Mouse (Mus musculus): ENCODE measurements around the gene Cpne5.
"Not testable (repeated sequence)": the region's sequence is repeated elsewhere in the genome, so short reads cannot be mapped to it uniquely, and the experiment has no call there.

The Cpne5 gene

DNA sequence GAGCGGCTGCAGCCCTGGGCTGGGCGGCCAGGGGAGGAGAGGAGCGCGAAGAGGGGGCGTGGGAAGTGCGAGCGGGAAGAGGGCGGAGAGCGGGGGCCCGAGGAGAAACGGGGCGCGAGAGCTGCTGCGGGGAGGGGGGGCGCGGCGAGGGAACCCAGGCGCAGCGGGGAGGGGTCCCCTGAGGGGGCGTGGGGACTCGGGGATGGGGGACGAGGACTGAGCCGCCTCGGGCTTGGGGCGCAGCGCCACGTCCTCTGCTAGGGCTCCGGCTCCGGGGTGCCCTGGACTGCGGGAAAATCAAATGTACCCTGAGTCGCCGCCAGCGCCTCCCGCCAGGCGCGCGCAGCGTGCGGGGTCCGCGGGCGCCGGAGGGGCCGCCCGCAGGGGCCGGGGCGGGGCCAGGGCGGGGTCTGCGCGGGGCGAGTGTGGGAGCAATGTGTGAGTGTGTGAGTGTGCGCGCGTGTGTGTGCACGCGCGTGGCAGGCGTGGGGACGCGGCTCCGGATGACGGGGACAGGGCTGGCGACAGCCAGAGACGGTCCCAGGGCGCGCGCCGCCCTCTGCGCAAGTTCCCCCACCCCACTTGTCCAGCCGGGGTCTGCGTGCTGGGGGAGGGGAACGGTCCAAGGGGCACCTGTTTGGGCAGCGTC lies at the start of gene Cpne5:
Gene Cpne5 (minus strand): TSS at position 396 of the 649 bp plus-strand sequence.
- no peak for DNase-seq

DNA sequence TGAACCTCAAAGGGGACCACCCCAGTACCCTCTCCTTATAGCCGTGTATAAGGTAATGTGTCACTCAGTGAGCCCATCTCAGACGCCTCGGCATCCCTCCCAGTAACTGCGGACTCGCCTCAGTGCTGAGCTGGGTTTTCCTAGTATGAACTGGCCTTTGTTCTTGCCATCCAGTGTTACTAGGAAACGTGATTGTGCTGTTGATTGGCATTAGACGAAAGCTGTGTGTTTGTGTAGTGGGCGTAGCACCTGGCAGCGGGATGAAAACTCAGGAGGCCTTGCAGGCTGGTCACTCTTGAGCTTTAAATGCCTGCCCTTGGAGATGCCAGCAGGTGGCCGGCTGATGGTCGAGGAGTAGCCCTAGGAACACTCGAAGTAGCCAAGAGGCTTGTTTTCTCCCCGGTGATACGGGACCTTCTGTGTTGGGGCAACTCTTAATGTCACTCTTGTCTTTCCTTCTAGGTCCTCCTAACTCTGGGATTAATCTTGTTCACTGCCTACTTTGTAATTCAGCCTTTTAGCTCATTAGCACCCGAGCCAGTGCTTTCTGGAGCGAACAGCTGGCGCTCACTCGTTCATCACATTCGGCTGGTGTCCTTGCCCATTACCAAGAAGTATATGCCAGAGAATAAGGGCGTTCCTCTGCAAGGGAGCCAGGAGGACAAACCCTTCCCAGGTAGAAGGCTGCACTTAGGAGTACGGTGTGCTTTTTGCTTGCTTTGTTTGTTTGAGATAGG lies 44.4 kb upstream of the Cpne5 start:
- no peak for DNase-seq

DNA sequence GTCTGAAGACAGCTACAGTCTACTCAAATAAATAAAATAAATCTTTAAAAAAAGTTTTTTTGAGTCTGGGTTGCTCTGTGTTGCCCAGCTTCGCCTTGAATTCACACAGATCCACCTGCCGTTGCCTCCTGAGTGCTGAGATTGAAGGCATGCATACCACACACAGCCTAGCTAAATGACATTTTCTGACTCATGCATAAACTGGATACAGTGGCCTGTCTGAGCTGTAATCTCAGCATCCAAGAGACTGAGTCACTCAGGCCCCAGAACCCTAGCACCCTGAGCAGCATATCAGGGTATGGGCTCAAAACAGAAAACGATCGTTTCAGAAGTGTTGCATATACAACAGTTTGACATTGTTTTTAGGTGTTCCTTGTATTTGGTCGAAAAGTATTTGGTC lies 43.6 kb upstream of the Cpne5 start:
- no peak for DNase-seq

DNA sequence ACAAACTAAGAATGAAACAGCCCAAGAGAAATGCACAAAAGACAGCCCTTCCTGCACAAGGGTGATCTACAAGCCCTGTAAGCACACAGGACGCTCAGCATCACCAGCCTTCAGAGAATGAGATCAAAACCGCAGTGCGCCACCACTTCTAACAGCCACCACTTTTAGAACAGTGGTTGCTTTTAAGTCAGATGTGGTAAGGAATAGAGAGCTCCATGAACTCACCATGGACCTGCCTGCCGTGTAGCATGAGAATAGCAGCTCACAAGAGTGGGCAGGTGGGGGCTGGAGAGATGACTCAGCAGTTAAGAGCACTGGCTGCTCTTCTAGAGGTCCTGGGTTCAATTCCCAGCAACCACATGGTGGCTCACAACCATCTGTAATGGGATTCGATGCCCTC lies 42.5 kb upstream of the Cpne5 start:
- no peak for DNase-seq

DNA sequence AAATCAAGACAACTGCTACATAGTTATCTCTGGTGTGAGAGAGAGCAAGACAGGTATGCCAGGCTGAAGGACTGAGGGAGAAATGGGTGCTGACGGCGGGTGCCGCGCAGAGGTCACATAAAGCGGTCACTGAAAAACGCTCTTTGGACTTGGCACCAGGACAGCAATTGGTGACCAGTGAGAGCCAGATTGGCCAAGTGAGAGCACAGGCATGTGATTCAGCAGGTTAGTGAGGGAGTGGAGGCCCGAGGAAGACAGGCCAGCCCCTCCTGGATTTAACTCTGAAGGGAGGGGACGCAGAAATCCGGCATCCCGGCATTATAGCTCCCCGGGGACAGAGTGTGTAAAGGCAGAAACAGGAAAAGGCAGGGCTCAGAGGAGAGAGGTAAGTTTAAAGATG lies 35.9 kb upstream of the Cpne5 start:
- no peak for DNase-seq

DNA sequence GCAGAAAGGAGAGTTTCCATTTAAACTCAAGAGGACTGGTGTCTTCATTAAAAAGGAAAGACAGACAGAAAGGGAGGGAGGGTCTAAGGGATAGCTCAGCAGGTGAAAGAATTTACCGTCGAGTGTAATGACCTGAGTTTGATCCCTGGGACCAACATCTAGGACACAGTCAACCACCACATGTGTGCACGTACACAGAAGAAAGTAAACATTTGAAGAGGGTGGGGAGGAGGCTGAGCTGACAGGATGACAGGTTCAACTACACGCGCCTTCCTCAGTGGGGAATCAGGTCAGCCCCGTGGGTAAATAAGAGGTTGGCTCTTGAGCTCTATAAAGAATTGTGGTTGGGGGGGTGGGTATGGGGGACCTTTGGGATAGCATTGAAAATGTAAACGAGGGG lies 35.2 kb upstream of the Cpne5 start:
- DNase-seq, result no peak

DNA sequence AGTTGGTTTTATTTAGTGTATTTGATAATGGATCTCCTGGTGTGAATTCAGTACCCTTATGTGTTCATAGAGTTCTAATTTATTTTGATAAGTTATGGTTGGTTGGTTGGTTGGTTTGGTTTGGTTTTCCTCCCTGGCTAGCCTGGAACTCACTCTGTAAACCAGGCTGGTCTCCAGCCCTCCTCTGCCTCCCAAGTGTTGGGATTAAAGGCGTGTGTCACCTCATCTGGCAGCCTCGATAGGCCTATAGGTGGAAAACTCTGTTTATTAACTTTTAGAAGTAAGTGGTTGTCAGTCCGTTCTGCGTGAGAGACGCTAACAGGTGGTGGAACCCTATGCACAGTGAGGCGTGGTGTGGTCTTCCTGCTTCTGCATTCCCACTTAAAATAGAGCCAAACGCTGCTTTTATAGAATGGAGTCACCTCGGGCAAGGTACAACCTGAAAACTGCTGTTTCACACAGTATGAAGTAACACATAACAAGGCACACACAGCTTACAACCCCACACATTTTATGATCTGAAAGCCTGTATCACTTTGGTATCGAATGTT lies 32.3 kb upstream of the Cpne5 start:
- no peak for DNase-seq

DNA sequence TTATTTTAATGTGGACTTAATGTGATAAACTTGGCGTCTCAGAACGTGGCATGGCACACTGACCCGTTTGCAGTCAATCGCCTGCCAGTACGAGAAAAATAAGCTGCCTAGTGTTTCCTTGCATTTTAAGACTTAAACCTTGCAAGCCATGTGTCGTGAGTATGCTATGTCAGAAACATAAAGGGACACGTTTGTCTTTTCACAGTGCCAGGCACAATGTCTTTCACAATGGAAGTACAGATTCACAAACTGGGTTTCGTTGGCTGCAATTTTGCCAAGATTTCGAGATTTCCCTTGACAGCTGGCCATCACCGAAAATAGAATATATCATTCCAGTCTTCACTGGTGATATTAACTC lies 31.4 kb upstream of the Cpne5 start:
- DNase-seq, result no peak

DNA sequence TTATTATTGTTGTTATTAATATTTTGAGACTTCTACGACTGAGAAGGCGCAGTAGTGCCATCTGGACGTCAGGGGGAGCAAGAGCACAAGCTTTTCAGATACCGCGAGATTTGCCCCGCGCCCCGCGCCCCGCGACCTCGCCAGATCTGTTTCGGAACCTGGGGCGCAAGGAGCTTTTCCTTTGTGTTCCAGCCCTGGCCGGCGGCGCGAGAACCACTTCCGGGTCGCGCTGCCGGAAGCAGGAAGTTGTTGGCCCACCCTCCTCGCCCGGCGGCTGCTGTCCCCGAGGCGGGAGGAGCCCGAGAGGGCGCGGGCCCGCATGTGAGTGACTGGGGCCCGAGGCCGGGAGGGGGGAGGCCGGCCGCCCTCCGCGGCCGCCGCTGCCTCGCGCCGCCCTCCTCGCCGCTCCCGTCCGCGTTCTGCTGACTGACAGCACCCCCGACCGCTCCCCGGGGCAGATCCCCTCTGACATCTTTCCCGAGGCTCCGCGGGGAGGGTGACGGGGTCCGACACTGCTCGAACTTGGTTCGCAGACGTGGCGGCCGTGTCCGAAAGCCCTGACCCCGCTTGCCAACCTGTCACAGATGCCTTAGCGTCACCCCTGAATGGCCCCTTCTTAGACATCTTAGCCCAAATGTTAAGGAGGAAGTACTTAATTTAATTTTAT lies 30.8 kb upstream of the Cpne5 start, which contains the start of gene BC004004:
Gene BC004004 (plus strand): TSS at position 107 of the 667 bp plus-strand sequence.
- peak; percentile 92 to 93 for DNase-seq

DNA sequence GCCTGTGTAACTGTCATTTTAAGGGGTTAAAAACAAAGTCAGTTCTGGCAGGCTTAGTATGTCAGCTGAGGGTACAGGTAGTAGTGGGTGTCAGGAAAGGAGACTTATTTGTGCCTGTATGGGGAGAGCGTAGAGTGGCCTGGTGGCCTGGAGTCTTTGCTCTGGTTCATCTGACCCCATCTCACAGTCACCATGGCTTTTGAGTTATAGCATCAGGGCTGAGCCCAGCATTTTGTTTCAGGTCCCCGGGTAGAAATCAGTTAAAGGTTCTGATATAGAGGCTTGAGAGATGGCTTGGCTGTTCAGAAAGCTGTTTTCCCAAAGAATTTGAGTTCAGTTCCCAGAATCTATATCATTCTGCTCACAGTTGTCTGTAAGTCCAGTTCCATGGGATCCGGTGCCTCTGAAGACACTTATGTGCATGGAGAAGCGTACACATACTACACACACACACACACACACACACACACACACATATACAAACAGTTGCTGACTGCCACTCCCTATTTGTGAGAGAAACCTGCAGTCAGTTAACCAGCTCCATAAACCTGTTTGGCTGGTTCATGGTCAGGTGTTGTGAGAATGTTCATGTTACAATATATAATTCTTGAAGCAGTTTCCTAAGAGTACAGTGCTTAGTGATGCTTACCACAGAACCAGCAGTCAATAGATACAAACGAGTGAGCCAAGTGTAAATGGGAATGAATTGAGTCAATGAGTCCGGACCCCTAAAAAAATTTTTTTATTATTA lies 30.1 kb upstream of the Cpne5 start:
- no peak for DNase-seq

DNA sequence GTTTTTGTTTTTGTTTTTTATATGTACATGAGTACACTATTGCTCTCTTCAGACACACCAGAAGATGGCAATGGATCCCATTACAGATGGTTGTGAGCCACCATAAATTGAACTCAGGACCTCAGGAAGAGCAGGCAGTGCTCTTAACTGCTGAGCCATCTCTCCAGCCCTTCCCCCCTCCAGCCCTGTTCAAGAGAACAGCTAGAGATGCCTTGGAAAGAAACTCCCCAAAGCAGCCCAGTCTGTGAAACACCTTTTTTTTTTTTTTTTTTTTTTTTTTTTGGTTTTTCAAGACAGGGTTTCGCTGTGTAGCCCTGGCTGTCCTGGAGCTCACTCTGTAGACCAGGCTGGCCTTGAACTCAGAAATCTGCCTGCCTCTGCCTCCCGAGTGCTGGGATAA lies 29.1 kb upstream of the Cpne5 start:
- not testable (repeated sequence) for DNase-seq

DNA sequence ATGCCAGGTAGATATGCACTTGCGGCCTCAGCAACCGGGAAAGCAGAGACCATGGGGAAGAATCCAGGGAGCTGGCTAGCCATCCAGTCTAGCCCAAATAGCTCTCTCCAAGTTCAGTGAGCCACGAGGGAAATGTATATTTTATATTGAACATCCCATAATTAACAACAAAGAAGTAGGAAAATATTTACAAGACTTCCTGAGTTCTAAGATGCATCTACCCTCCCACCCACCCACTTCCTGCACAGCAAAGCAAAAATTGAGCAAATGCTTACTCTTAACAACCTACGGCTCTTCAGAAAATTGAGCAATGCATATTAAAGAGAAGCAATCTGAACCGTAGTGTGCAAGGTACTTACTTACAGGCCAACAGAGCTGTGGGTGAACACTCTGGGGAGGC lies 26.8 kb upstream of the Cpne5 start:
- DNase-seq, result no peak

DNA sequence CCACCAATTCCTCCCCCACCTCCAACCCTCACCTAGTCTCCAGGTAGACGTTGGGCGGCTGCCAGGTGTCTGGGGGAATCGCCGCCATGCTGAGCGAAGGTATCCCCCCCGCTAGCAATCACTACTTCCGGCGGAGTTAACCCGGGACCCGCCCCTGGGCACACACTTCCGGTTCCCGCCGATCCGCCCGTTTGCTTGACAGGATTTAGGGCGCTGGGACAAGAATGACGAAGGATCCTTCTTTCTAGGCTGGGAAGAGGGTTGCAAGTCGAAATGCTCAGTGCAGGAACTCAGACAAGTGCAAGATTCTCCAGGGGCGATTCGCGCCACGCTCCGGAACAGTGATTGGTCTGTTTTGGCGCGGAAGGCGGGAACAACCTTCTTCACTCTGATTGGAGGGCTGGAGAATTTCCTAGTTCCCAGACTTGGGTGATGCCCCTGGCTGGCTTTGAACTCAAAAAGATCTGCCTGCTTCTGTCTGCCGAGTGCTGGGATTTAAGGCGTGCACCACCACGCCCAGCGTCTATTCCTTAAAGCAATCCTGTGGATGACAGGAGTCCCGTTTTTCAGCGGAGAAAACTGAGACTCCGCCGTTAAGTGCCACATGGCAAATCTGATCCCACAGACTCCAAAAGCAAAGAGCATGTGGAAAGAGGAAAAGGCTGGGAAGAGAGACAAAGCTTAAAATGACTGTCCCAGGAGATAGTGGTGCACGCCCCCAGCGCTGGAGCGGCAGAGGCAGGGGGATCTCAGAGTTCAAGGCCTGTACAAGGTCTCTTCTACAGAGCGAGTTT lies 26.1 kb upstream of the Cpne5 start, which contains the start of gene Ppil1:
Gene Ppil1 (minus strand): TSS at position 347 of the 794 bp plus-strand sequence.
- peak; percentile 64 to 79 for DNase-seq

DNA sequence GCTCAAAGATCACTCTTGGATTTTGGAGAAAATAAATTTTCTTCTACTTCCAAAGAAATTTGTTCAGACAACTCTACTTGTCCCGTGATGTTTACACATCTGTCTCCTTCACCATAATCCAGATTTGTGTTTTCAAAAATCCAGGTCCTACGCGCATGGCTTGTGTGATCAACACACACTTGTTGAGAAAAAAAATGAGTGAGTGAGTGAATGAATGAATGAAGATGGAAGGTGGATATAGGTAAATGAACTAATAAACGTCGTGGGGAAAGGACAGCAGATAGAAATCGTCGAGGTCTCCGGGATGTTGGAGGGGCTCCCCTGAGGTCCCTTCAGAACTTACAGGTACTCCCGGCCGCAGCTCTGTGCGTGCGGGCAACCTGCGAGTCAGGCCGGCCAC lies 25.4 kb upstream of the Cpne5 start:
- DNase-seq, result no peak

DNA sequence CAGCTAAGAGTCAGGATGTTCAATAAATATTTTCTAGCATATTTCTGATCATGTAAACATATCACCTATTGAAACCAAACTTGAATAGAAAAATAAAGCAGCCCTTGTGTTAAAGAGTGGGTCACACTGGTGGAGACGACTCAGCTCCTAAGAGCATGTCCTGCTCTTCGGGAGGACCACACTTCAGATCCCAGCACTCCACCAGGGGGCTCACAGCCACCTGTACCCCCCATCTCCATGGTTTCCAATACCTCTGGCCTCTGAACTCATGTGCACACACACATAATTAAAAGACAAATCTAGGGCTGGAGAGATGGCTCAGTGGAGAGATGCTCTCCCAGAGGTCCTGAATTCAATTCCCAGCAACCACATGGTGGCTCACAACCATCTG lies 24.3 kb upstream of the Cpne5 start:
- DNase-seq, result no peak

DNA sequence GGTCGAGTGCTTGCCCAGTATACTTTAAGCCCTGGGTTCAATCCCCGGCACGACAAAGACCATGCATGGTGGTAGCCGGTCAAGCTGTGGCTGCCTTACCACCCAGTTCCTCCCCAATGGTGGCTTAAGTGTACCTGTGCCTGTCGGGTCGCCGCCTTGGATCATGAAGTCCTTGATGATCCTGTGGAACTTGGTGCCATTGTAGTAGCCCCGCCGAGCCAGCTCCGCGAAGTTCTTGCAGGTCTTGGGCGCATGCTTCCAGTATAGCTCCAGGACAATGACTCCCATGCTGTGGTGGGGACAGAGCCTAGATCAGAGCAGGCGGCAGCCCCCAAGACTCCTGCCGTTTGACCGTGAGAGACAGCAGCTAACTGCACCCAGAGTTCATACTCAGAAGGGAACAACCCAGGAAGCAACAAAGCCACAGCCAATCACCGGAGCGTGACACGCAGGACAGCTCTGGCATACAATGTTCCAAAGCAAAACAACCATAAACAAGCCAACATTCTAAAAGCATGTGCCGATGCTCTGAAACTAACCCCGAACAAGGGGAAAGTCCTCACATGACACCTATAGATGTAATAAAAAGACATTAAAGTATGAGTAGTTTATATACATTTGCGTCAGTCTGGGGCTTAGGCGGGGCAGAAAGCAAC lies 23.8 kb upstream of the Cpne5 start:
- no peak for DNase-seq

DNA sequence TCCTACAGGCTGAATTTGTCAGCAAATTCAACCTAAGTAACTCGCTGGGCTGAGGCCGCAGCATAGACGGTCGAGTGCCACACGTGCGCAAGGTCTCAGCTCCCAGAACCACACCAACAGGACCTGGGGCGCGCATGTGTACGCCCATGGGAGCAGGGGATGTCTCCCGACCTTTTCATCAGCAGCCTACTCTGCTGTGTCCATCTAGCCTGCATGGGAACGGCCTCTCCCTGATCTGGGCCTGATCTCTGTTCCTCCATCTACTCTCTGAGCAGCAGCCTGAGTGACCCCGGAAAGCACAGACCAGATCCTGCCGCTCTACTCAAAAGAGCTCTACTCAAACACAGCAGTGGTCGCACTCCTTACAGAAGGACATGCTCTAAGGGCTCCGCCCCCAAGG lies 22.5 kb upstream of the Cpne5 start:
- DNase-seq, result no peak

DNA sequence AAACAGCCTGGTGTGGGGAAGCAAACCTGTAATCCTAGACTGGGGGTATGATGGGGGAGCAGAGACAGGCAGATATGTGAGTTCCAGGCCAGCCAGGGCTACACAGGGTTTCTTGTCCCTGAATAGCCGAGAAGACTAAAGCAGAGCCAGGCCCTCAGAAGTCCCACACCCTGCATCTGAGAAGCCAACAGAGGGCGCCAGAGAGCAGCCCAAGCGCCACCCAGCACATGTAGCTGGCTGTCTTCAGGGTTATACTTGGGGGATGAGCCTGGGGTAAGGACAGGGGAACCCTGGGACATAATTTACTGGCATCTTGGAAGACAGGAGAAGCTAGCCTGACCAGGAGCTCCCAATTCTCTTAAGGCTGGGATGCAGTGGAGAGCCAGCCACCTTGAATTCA lies 21.5 kb upstream of the Cpne5 start:
- peak; percentile 58 to 76 for DNase-seq

DNA sequence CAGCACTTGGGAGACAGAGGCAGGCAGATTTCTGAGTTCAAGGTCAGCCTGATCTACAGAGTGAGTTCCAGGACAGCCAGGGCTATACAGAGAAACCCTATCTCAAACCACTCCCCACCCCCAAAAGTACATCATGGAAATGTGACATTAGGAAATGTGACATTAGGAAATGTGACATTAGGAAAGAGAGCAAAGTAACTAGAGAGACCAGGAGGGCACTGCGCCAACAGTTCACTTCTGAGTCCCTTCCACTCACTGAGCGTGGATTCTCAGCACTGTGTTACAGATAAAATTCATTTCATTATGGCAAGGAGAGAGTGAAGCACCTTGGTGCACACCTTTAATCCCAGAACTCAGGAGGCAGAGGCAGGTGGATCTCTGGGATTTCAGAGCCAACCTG lies 21.0 kb upstream of the Cpne5 start:
- DNase-seq, result no peak

DNA sequence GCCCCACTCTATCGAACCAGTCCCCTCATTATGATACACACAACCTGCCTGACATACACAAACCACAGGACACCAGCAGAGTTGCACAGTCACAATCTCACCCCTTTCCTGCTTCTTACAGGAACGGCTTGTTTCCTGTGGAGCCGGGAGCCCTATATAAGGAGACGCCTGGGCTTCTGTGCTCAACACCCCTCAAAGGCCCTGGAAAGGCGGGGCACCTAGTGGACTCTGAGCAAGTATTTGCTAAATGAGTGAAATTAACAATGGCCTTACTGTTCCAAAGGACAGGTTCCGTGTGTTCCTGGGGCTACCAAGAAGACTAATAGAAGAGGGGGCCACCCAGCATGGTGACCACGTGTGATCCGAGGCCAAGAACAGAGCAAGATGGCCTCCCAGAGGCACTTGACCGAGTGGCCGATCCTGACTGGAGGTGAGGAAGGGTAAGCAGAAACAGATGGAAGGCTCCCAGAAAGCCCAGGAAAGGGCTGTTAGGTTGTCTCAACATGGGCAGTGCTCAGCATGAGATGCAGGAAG lies 20.1 kb upstream of the Cpne5 start:
- no peak for DNase-seq

DNA sequence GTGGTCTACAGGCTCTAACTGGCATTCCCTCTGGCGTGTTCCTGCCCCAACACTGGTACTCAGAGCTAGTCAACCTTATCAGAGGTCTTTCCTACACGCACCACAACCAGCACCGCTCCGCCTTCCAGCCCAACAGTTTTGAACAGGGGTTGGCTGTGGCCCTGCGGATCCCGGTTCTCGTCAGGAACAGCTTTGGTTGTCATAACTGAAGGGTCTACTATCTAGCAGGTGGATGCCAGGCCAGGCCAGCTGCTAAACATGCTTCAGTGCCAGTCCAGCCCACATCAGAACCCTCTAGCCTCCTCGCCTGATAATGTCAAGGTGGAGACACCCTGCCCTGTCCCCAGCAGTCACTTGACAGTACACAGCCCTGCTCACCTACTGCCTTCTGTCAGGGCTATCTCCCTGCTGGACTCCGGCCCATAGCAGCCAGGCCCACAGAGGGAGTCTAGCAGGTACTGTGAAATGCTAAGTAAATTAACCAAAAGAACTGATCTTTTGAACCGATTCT lies 19.1 kb upstream of the Cpne5 start:
- DNase-seq, result no peak

All from spleen, adult 18-20 months (tissue).